Mouse (Mus musculus): ENCODE measurements around the gene Actr2.
"Not testable (repeated sequence)": the region's sequence is repeated elsewhere in the genome, so short reads cannot be mapped to it uniquely, and the experiment has no call there.

DNA sequence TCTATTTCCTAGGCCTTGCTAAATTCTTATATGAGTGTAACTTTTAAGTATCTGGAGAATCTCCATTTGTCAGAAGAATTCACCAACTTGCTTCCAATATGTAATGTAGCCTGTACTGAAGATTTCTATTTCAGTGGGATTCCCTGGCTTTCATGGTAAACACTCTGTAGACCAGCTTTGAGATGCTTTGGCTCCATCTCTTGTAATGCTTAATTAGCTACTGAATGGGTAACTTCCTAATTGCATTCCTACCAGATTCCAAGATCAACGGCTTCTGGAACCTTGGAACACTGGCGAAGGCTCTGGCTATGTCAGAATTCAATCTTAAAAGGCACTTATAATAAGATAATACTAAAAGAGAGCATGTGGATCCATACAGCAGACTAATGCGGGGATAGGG is 22.2 kb upstream of the Actr2 start:
- TF ChIP-seq CTCF (IDR thresholded peaks at IDR 0.05; ENCODE audit: control insufficient read depth, insufficient read depth, insufficient read length); USF1 (IDR thresholded peaks at IDR 0.05; ENCODE audit: low read depth); MYOG (IDR thresholded peaks at IDR 0.05; ENCODE audit: control insufficient read depth, extremely low read depth, insufficient read length): not testable (repeated sequence)
